Mouse (Mus musculus) lung, postnatal 10 days (tissue): Measurements from ENCODE around the gene Casc1.
A peak's percentile ranks its signal among the peaks of the same experiment; 100 is the strongest.

Experiments used
- DNase-seq: peaks from one replicate; pipeline ENCODE4 v3.0.0; 2021

The Casc1 gene

GRCm38 (mm10) chr6:145202432-145203125, 8.2 kb downstream of the Casc1 start:
- DNase-seq: no peak

- no peak for DNase-seq
Observed at GRCm38 (mm10) chr6:145197949-145198686, 12.7 kb downstream of the Casc1 start.

GRCm38 (mm10) chr6:145193446-145193845, 17.4 kb downstream of the Casc1 start:
- no peak for DNase-seq

- DNase-seq: no peak
Observed at GRCm38 (mm10) chr6:145193038-145193437, 17.8 kb downstream of the Casc1 start.

- DNase-seq: peak; percentile 24
Observed at GRCm38 (mm10) chr6:145187093-145188088, 23.4 kb downstream of the Casc1 start.

GRCm38 (mm10) chr6:145186096-145186495, 24.7 kb downstream of the Casc1 start:
- no peak for DNase-seq

GRCm38 (mm10) chr6:145182044-145182443, 28.8 kb downstream of the Casc1 start:
- DNase-seq: peak; percentile 73

GRCm38 (mm10) chr6:145179665-145180064, 31.1 kb downstream of the Casc1 start:
- DNase-seq: peak; percentile 77

GRCm38 (mm10) chr6:145176474-145176873, 34.3 kb downstream of the Casc1 start:
- DNase-seq: no peak

GRCm38 (mm10) chr6:145175571-145175981, 35.2 kb downstream of the Casc1 start:
- DNase-seq: peak; percentile 55

GRCm38 (mm10) chr6:145173781-145174191, 37.0 kb downstream of the Casc1 start:
- peak; percentile 88 for DNase-seq

GRCm38 (mm10) chr6:145171892-145172606, 38.8 kb downstream of the Casc1 start:
- DNase-seq: no peak

GRCm38 (mm10) chr6:145160581-145160980, 50.2 kb downstream of the Casc1 start:
- no peak for DNase-seq

- no peak for DNase-seq
Observed at GRCm38 (mm10) chr6:145158619-145159018, 52.2 kb downstream of the Casc1 start.

GRCm38 (mm10) chr6:145149054-145149453, 61.8 kb downstream of the Casc1 start:
- DNase-seq: peak; percentile 23

GRCm38 (mm10) chr6:145147716-145148115, 63.1 kb downstream of the Casc1 start:
- DNase-seq: no peak

- DNase-seq: no peak
Observed at GRCm38 (mm10) chr6:145145173-145145572, 65.6 kb downstream of the Casc1 start.

- no peak for DNase-seq
Observed at GRCm38 (mm10) chr6:145141827-145142226, 69.0 kb downstream of the Casc1 start.

GRCm38 (mm10) chr6:145140706-145141105, 70.1 kb downstream of the Casc1 start:
- no peak for DNase-seq

GRCm38 (mm10) chr6:145139776-145140475, 70.9 kb downstream of the Casc1 start:
- DNase-seq: no peak

- DNase-seq: no peak
Observed at GRCm38 (mm10) chr6:145139236-145139635, 71.6 kb downstream of the Casc1 start.

GRCm38 (mm10) chr6:145136831-145137230, 74.0 kb downstream of the Casc1 start:
- DNase-seq: no peak
